Mouse (Mus musculus) forebrain, embryonic 15.5 days (tissue): Measurements from ENCODE around the gene Hnrnpa2b1. TPM values are rescaled to one million over a fixed set of nuclear protein-coding genes. Genes with fewer than 3 reads are reported as not detected.
A peak's percentile ranks its signal among the peaks of the same experiment; 100 is the strongest.

Source experiments
- ATAC-seq: fragments of 200-750 bp; cut with Nextera tagmentation; replicated peaks from 2 replicates; pipeline ENCODE4 v1.8.0; 2017; ENCODE audit warnings: mild to moderate bottlenecking, moderate TSS enrichment, moderate library complexity
- H3K27ac ChIP-seq: fragments of 300-500 bp; sonication (generic); replicated peaks from 2 replicates; pipeline ENCODE4 v1.5.1; 2015; ENCODE audit warnings: mild to moderate bottlenecking, inconsistent platforms
- H3K27me3 ChIP-seq: fragments of 300-500 bp; sonication (generic); 2 replicates; pipeline ENCODE4 v1.6.1; 2015; ENCODE audit warnings: inconsistent platforms
- H3K36me3 ChIP-seq: fragments of 300-500 bp; sonication (generic); 2 replicates; pipeline ENCODE4 v1.6.1; 2015; ENCODE audit warnings: mild to moderate bottlenecking, inconsistent platforms
- H3K4me1 ChIP-seq: fragments of 300-500 bp; sonication (generic); 2 replicates; pipeline ENCODE4 v1.6.1; 2015; ENCODE audit warnings: inconsistent platforms
- H3K4me2 ChIP-seq: fragments of 300-500 bp; sonication (generic); replicated peaks from 2 replicates; pipeline ENCODE4 v1.6.1; 2015; ENCODE audit warnings: mild to moderate bottlenecking, inconsistent platforms
- H3K4me3 ChIP-seq: fragments of 300-500 bp; sonication (generic); 2 replicates; pipeline ENCODE4 v1.5.1; 2015; ENCODE audit warnings: mild to moderate bottlenecking, inconsistent platforms
- H3K9ac ChIP-seq: fragments of 300-500 bp; sonication (generic); replicated peaks from 2 replicates; pipeline ENCODE4 v1.6.1; 2015; ENCODE audit warnings: mild to moderate bottlenecking, inconsistent platforms
- H3K9me3 ChIP-seq: fragments of 300-500 bp; sonication (generic); 2 replicates; pipeline ENCODE4 v1.6.1; 2016; ENCODE audit warnings: inconsistent platforms
- WGBS: fragments of 180-500 bp; shearing (Covaris S2); methylation state at CpG from one replicate; pipeline ENCODE4 v1.1.7; 2015; ENCODE audit warnings: mixed read lengths; 5-methylcytosine and 5-hydroxymethylcytosine counted together
- polyA plus RNA-seq: library from polyadenylated mRNA; unstranded; fragments of >200 nt; fragmentation: Nextera tagmentation; extraction: Ambion mirVana; gene quantifications from 2 replicates; pipeline ENCODE4 v1.2.1, GENCODE M21; 2015

Hnrnpa2b1 gene
- 1,746 and 1,773 TPM in 2 replicates for polyA plus RNA-seq

DNA sequence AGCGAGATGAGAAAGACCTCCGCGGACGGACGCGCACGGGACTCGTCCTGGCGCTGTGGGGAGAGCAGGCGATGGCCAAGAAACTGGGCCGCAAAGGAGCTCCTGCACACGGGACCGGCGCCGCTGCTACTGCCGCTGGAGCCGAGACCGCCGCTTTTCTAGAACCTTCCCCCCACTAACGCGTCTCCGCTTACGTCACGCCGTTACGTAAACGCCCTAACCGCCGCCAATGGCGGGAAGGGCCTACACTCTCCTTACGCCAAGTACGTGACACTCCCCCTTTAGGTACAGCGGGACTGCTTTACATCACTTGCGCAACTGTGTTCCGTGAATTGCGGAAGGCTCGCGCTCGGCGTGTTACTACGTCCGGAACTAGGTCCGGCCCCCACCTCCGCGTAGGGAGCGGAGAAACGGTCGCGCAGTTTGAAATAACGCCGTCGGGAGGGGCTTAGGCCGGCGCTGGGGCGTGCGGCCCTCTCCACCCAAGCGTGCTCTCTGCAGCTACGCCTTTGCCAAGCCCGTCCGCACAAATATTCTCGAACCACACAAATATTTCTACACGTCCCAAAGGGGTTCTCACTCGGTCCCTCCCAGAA lies at the start of gene Hnrnpa2b1:
TSS of gene Hnrnpa2b1 (minus strand) at position 180 of the 596 bp plus-strand sequence.
- peaks cover 38% of the 10 kb centered on the region for H3K36me3 ChIP-seq
- H3K4me1 ChIP-seq, result peaks cover 55% of the 10 kb centered on the region
- peak; percentile 92 for ATAC-seq
- under 1% methylated on average over 63 of the region's 63 CpGs for WGBS
- H3K27me3 ChIP-seq, result no peaks in the 10 kb centered on the region
- H3K9ac ChIP-seq, result peak within 1 kb of the TSS; percentile 99
- peak within 1 kb of the TSS; percentile 99 for H3K4me3 ChIP-seq
- H3K27ac ChIP-seq, result peak within 1 kb of the TSS; percentile 98
- no peaks in the 10 kb centered on the region for H3K9me3 ChIP-seq
- peak within 1 kb of the TSS; percentile 53 for H3K4me2 ChIP-seq

DNA sequence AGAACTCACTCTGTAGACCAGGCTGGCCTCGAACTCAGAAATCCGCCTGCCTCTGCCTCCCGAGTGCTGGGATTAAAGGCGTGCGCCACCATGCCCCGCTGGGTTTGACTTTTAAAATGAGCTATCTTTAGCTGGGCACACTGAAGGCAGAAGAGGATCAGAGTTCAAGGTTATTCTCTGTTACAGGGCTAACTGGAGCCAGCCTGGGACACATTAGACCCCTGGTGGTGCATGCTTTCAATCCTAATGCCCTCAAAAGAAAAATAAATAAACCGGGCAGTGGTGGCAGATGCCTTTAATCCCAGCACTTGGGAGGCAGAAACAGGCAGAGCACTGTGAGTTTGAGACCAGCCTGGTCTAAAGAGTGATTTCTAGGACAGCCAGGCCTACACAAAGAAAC lies 45.2 kb upstream of the Hnrnpa2b1 start:
- no peak overlapping the region for H3K4me3 ChIP-seq
- H3K27ac ChIP-seq, result no peak overlapping the region
- no peaks in the 10 kb centered on the region for H3K4me1 ChIP-seq
- no peaks in the 10 kb centered on the region for H3K9me3 ChIP-seq
- H3K9ac ChIP-seq, result no peak overlapping the region
- no peak for ATAC-seq
- WGBS, result 92% methylated on average over 7 of the region's 7 CpGs
- no peaks in the 10 kb centered on the region for H3K27me3 ChIP-seq
- H3K36me3 ChIP-seq, result no peaks in the 10 kb centered on the region
- no peak overlapping the region for H3K4me2 ChIP-seq

DNA sequence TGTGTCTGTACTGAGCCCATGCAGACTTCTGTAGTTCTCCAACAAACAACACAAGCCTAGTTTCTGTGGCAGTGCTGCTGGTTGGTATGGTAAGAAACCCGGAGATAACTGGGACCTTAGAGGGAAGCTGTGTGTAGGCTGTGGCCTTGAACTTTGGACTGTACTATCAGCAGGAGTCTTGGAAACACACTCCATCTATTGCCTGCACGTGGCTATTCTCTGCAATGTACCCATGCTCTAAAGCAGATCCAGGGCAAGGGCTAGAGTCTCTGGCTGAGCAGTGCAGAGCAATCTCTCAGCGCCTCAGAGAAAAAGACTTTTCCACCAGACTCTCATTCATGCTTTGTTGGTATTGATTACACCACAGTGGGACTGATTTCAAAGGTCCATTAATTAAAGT lies 44.1 kb upstream of the Hnrnpa2b1 start:
- no peaks in the 10 kb centered on the region for H3K27me3 ChIP-seq
- H3K27ac ChIP-seq, result no peak overlapping the region
- H3K4me1 ChIP-seq, result peaks cover 2% of the 10 kb centered on the region; the same call in 1 of the 2 replicates
- no peak overlapping the region for H3K9ac ChIP-seq
- H3K4me3 ChIP-seq, result no peak overlapping the region
- WGBS, result 80% methylated on average over 3 of the region's 3 CpGs
- ATAC-seq, result no peak
- H3K4me2 ChIP-seq, result no peak overlapping the region
- H3K9me3 ChIP-seq, result no peaks in the 10 kb centered on the region
- no peaks in the 10 kb centered on the region for H3K36me3 ChIP-seq

DNA sequence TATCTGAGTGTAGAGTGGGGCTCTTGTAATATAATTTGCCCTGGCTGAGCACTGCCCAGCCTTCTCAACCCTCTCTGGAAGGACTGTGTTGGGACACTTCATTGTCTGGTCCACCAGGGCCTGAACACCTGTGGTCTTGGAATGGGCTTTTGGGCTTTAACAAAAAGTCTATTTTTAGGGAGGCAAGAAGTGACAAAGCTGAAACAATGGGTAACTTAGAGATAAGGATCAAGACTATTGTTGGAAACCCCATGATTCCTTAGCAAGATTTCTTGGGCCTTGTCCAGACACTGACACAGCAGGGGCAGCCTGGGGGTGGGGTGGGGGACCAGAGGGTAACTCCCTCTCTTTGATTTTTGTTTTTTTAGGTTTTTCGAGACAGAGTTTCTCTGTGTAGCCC lies 41.3 kb upstream of the Hnrnpa2b1 start:
- Histone ChIP-seq H3K9me3 (no peaks in the 10 kb centered on the region), H3K4me2 (no peak overlapping the region), H3K4me1 (peaks cover 6% of the 10 kb centered on the region; the same call in 1 of the 2 replicates), H3K36me3 (no peaks in the 10 kb centered on the region), H3K27me3 (no peaks in the 10 kb centered on the region), H3K27ac (no peak overlapping the region), H3K9ac (no peak overlapping the region), H3K4me3 (no peak overlapping the region)
- ATAC-seq, result no peak
- WGBS, result 48% methylated on average over 1 of the region's 1 CpGs

DNA sequence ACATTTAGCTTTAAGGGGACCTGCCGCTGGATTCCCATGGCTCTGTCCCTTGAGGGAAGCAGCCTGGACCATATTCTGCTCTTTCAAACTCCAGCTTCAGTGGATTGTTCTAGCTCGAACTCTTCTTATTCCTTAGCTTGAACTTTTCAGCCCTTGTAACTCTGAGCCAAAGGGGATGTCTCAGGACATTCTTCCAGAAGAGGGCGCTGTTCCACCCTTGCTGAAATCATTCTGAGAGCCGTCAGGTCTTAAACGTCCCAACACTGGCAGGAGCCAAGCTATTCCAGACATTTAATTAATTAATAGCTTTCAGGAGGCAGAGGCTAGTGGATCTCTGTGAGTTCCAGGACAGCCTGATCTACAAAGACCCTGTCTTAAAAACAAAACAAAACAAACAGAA lies 40.4 kb upstream of the Hnrnpa2b1 start:
- H3K4me3 ChIP-seq, result no peak overlapping the region
- no peak overlapping the region for H3K27ac ChIP-seq
- H3K4me2 ChIP-seq, result no peak overlapping the region
- no peak overlapping the region for H3K9ac ChIP-seq
- 30% methylated on average over 5 of the region's 5 CpGs for WGBS
- ATAC-seq, result no peak
- no peaks in the 10 kb centered on the region for H3K27me3 ChIP-seq
- H3K4me1 ChIP-seq, result peaks cover 6% of the 10 kb centered on the region; the same call in 1 of the 2 replicates
- no peaks in the 10 kb centered on the region for H3K9me3 ChIP-seq
- no peaks in the 10 kb centered on the region for H3K36me3 ChIP-seq

DNA sequence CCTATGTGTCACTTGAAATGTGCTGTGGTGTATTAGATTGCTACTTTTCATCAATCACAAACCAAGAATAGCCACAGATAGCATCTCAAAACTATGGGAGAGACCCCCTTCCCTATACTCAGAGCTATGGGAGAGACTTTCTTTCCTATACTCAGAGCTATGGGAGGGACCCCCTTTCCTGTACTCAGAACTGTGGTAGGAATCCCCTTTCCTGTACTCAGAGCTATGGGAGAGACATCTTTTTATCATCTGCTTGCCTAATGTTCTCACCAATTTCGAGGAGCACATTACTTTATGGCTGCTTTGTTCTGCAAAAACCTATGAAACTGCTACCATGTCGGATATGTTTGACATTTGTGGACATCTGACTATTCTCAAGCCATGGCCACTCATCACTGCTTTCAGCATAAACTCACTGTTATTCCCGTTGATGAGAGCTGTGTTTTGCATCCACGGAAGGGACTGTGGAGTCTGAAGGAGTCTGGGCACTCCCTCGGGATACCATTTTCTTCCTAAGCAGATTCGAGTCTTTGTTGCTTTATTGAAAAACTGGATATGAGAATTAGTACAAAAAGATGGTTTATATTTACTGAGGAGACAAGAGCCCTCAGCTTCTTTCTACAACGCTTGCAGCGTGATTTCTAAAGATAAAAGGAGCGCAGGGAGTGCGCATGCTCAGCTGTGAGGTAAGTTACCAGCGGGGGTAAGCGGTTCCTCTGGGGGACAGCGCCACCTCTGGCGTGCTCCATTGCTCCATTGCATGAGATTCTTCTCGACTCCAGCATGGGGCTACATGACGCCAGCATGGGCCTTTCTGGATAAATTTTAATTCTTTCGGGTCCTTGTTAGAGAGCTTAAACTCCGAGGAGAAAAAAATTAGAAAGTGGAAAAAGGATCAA lies 39.3 kb upstream of the Hnrnpa2b1 start:
- peak; percentile 76 for ATAC-seq
- H3K4me1 ChIP-seq, result peaks cover 6% of the 10 kb centered on the region; the same call in 1 of the 2 replicates
- H3K27me3 ChIP-seq, result no peaks in the 10 kb centered on the region
- no peaks in the 10 kb centered on the region for H3K9me3 ChIP-seq
- no peaks in the 10 kb centered on the region for H3K36me3 ChIP-seq
- peak overlapping the region; percentile 40 for H3K4me2 ChIP-seq
- peak overlapping the region; percentile 36; the same call in 1 of the 2 replicates for H3K27ac ChIP-seq
- peak overlapping the region; percentile 30 for H3K4me3 ChIP-seq
- 29% methylated on average over 18 of the region's 18 CpGs for WGBS
- peak overlapping the region; percentile 37; the same call in 1 of the 2 replicates for H3K9ac ChIP-seq

DNA sequence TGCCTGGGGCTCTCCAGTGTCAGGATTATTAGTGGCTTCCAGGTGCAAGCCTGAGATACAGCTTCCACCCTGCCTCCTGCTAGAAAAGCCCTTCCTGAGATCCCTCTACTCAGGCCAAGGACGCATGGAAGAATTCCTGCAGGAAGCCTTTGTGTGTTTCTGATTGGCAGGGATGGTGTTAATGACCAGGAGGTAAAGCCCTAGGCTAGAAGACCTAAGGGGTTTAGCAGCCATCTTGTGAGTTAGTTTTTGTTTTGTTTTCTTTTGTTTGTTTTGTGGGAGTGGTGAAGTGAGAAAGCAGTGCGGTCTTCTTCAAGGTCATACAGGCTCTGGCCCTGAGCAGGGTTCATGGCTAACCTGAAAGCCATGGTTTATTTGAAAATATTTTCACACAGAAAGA lies 37.9 kb upstream of the Hnrnpa2b1 start:
- Histone ChIP-seq H3K4me3 (no peak overlapping the region), H3K27me3 (no peaks in the 10 kb centered on the region), H3K4me1 (peaks cover 6% of the 10 kb centered on the region; the same call in 1 of the 2 replicates), H3K36me3 (no peaks in the 10 kb centered on the region), H3K9me3 (no peaks in the 10 kb centered on the region), H3K27ac (no peak overlapping the region), H3K9ac (no peak overlapping the region), H3K4me2 (no peak overlapping the region)
- no peak for ATAC-seq
- 67% methylated on average over 2 of the region's 2 CpGs for WGBS

DNA sequence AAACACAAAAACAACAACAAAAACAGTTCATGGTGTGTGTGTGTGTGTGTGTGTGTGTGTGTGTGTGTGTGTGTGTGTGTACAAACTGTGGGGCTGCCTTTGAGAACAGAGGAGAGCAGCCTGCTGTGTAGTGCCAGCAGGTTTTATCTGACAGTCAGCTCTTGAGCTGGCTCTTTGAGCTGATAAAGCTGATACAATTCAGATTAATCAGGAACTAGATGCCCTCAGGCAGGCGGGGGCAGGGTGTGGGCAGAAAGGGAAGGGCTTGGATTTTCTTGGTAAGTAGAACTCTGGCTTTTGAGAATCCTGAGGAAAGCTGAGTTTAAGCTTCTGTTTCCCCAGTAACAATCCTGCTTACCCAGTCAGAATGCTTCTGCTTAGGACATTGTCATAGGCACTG lies 36.0 kb upstream of the Hnrnpa2b1 start:
- Histone ChIP-seq H3K4me3 (no peak overlapping the region), H3K9me3 (no peaks in the 10 kb centered on the region), H3K4me1 (peaks cover 6% of the 10 kb centered on the region; the same call in 1 of the 2 replicates), H3K27me3 (no peaks in the 10 kb centered on the region), H3K9ac (no peak overlapping the region), H3K36me3 (no peaks in the 10 kb centered on the region), H3K4me2 (no peak overlapping the region), H3K27ac (no peak overlapping the region)
- no peak for ATAC-seq
- 54% methylated on average over 1 of the region's 1 CpGs for WGBS

DNA sequence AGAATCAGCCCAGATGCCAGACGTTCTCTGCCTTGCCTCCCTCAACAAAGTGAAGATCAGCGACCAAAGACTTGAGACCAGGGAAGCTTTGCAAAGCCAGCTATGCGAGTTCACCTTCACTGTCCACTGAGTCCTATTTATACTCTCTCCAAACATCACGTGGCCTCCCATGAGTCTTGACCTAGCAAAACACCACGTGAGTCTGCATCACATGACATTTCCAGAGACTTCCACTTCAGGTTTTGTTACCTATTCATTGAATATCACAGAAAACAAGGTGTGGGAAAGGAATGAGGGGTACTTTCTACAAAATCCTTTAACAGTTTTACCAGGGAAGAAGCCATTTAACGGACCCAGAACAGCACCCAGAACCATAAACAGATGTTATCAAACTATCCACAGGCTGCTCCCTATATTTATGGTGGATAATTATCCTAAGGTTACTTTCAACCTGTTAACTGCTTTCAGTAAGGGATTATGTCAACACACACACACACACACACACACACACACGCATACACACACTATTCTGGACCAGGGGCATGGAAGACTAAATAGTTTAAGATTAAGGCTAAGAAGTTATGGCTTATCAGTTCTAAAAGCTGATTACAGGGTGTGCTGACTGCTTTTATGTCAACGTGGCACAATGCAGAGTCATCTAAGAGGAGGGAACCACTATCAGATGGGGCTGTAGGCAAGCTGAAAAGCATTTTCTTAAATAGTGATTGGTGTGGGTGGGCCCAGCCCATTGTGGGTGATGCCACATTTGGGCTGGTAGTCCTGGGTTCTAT lies 27.8 kb upstream of the Hnrnpa2b1 start:
- H3K36me3 ChIP-seq, result no peaks in the 10 kb centered on the region
- no peaks in the 10 kb centered on the region for H3K27me3 ChIP-seq
- no peak for ATAC-seq
- H3K4me3 ChIP-seq, result no peak overlapping the region
- 82% methylated on average over 8 of the region's 8 CpGs for WGBS
- H3K9me3 ChIP-seq, result no peaks in the 10 kb centered on the region
- H3K27ac ChIP-seq, result no peak overlapping the region
- H3K9ac ChIP-seq, result no peak overlapping the region
- H3K4me2 ChIP-seq, result no peak overlapping the region
- no peaks in the 10 kb centered on the region for H3K4me1 ChIP-seq

DNA sequence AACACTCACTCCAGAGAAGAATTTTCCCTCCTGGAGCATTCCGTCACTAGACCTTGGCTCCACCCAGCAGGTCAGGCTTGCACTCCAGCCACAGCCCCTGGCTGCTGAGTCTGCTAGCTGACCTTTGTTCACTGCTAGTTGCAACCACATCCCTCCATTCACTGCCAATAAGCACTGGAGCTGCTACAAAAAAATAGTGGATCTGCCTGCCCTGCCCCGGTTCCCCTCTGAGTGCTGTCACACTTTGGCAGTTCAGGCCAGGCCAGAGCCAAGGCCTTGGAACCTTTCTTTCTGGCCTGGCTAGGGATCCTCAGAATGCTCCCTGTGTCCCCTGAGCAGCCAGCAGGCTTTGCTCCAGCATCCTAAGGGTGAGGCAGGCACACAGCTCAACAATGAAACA lies 20.1 kb upstream of the Hnrnpa2b1 start:
- Histone ChIP-seq H3K4me2 (no peak overlapping the region), H3K4me3 (no peak overlapping the region), H3K4me1 (no peaks in the 10 kb centered on the region), H3K27me3 (no peaks in the 10 kb centered on the region), H3K9ac (no peak overlapping the region), H3K36me3 (no peaks in the 10 kb centered on the region), H3K27ac (no peak overlapping the region), H3K9me3 (no peaks in the 10 kb centered on the region)
- 67% methylated on average over 2 of the region's 2 CpGs for WGBS
- no peak for ATAC-seq

DNA sequence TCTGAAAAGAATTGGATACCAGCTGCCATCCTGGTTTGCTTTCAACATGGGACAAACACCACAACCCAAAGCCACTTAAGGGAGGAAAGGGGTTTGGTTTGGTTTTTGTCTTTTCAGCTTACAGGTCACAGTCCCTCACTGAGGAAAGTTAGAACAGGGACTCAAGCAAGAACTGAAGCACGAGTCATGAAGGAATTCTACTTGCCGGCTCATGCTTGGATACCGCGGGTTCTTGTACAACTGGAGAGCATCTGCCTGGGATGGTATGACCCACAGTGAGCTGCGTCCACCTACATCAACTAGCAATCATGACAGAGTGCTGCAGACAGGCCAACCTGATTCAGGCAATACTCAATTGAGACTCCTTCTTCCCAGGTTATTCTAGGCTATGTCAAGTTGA lies 17.0 kb upstream of the Hnrnpa2b1 start:
- WGBS, result 90% methylated on average over 5 of the region's 5 CpGs
- Histone ChIP-seq H3K4me1 (no peaks in the 10 kb centered on the region), H3K27ac (no peak overlapping the region), H3K4me3 (no peak overlapping the region), H3K9ac (no peak overlapping the region), H3K36me3 (peaks cover 15% of the 10 kb centered on the region), H3K9me3 (no peaks in the 10 kb centered on the region), H3K4me2 (no peak overlapping the region), H3K27me3 (no peaks in the 10 kb centered on the region)
- no peak for ATAC-seq
